ENCODE assay signal across 8 mouse cellular contexts in genomic region chr2:128125635-128126470, GRCm38 (mm10). TPM values are rescaled to one million over a fixed set of nuclear protein-coding genes. Genes with fewer than 3 reads are reported as not detected.
A peak's percentile ranks its signal among the peaks of the same experiment; 100 is the strongest.
DNase-seq lines count a peak whose midpoint lies in the region; ATAC-seq lines count a peak whose summit lies in the region.

Gene Bcl2l11 (plus strand): TSS chr2:128126038.

- H3K9me3 ChIP-seq in embryonic facial prominence, embryonic 11.5 days (replicated peaks; ENCODE audit: control insufficient read depth, low read length): no peaks in the 10 kb centered on the region
- no peaks in the 10 kb centered on the region for H3K9me3 ChIP-seq in midbrain, embryonic 11.5 days (ENCODE audit: control insufficient read depth, low read length)

- peak within 1 kb of the TSS; percentile 67 for H3K4me3 ChIP-seq in embryonic facial prominence, embryonic 11.5 days (ENCODE audit: low read depth, low read length)
- peak within 1 kb of the TSS; percentile 59 for H3K4me3 ChIP-seq in midbrain, embryonic 11.5 days (ENCODE audit: low read depth, low read length)

- WGBS in embryonic facial prominence, embryonic 11.5 days: under 1% methylated on average over 76 of the region's 76 CpGs
- WGBS in midbrain, embryonic 11.5 days: under 1% methylated on average over 70 of the region's 76 CpGs

- ATAC-seq in embryonic facial prominence, embryonic 11.5 days (replicated peaks; ENCODE audit: insufficient number of reproducible peaks, low FRiP score, low TSS enrichment, low read depth): peak; percentile 82
- ATAC-seq in granulocyte monocyte progenitor cell, adult 5-6 weeks (replicated peaks; ENCODE audit: poor library complexity, severe bottlenecking): peak; percentile 60
- peak; percentile 83 for ATAC-seq in midbrain, embryonic 11.5 days (ENCODE audit: low FRiP score)

- intact Hi-C loops in left cerebral cortex, postnatal 4 days (cut with DNase I): no loop called here

- no peaks in the 10 kb centered on the region for H3K36me3 ChIP-seq in embryonic facial prominence, embryonic 11.5 days (replicated peaks; ENCODE audit: control insufficient read depth, insufficient read depth, low read depth, low read length)
- H3K36me3 ChIP-seq in midbrain, embryonic 11.5 days (ENCODE audit: control insufficient read depth, insufficient read depth, low read length): no peaks in the 10 kb centered on the region

- peaks cover 6% of the 10 kb centered on the region for H3K27me3 ChIP-seq in embryonic facial prominence, embryonic 11.5 days (ENCODE audit: control insufficient read depth, insufficient read depth, low read length)
- H3K27me3 ChIP-seq in midbrain, embryonic 11.5 days (ENCODE audit: control insufficient read depth, insufficient read depth, low read length): peaks cover 25% of the 10 kb centered on the region

- peaks cover 2% of the 10 kb centered on the region; the same call in 1 of the 2 replicates for H3K4me1 ChIP-seq in embryonic facial prominence, embryonic 11.5 days (ENCODE audit: control insufficient read depth, insufficient read depth, low read length)
- H3K4me1 ChIP-seq in midbrain, embryonic 11.5 days (ENCODE audit: control insufficient read depth, insufficient read depth, low read length): peaks cover 28% of the 10 kb centered on the region

- DNase-seq in adrenal gland, postnatal 25 days: peak; percentile 99
- DNase-seq in embryonic facial prominence, embryonic 11.5 days (ENCODE audit: low spot score): peak; percentile 97
- peak; percentile 95 for DNase-seq in kidney, adult 11 months
- DNase-seq in left cerebral cortex, postnatal 4 days: peak; percentile 96
- peak; percentile 99 for DNase-seq in midbrain, embryonic 11.5 days (ENCODE audit: low spot score, missing footprints)
- DNase-seq in right cerebral cortex, postnatal 4 days: peak; percentile 88
- DNase-seq in MN1 (ENCODE audit: low spot score): no peak

- H3K9ac ChIP-seq in embryonic facial prominence, embryonic 11.5 days (replicated peaks; ENCODE audit: low read length): peak within 1 kb of the TSS; percentile 82
- H3K9ac ChIP-seq in midbrain, embryonic 11.5 days (ENCODE audit: low read length): peak within 1 kb of the TSS; percentile 66

- H3K4me2 ChIP-seq in embryonic facial prominence, embryonic 11.5 days (ENCODE audit: low read depth, low read length): peak within 1 kb of the TSS; percentile 94
- peak within 1 kb of the TSS; percentile 98 for H3K4me2 ChIP-seq in midbrain, embryonic 11.5 days

- H3K27ac ChIP-seq in embryonic facial prominence, embryonic 11.5 days (replicated peaks; ENCODE audit: low read depth, low read length): peak within 1 kb of the TSS; percentile 10; the same call in 1 of the 2 replicates
- peak within 1 kb of the TSS; percentile 16 for H3K27ac ChIP-seq in midbrain, embryonic 11.5 days (ENCODE audit: low read depth, low read length)

RNA-seq across cellular contexts. Expression of gene Bcl2l11, which starts in this region (rescaled TPM):
- total RNA-seq in adrenal gland, postnatal 25 days (2021): 17.9 and 20.2 TPM in 2 replicates
- 20.2 and 24.5 TPM in 2 replicates for polyA plus RNA-seq in embryonic facial prominence, embryonic 11.5 days (2014; fragmentation: Nextera tagmentation; extraction: Ambion mirVana)
- total RNA-seq in granulocyte monocyte progenitor cell, adult 5-6 weeks (2014; fragmentation: Nextera tagmentation): 13.1 and 14.4 TPM in 2 replicates
- 12.1 and 13.4 TPM in 2 replicates for total RNA-seq in granulocyte monocyte progenitor cell, adult 5-6 weeks (2017)
- 1 to 10 TPM; 7.1 to 8.9 TPM for total RNA-seq in left cerebral cortex, postnatal 4 days (2021)
- 15.1 and 16.9 TPM in 2 replicates for polyA plus RNA-seq in midbrain, embryonic 11.5 days (2014; fragmentation: Nextera tagmentation; extraction: Ambion mirVana)
